Mouse (Mus musculus) forebrain, postnatal 0 days (tissue): ENCODE data around the gene Mgst3. TPM values are rescaled to one million over a fixed set of nuclear protein-coding genes. Genes with fewer than 3 reads are reported as not detected.
A peak's percentile ranks its signal among the peaks of the same experiment; 100 is the strongest.

Source experiments
- ATAC-seq: fragments of 200-750 bp; cut with Nextera tagmentation; 2 replicates; pipeline ENCODE4 v1.8.0; 2017; ENCODE audit warnings: mild to moderate bottlenecking, moderate library complexity
- DNase-seq: peaks from one replicate; pipeline ENCODE4 v3.0.0-alpha.2; 2015
- H3K27ac ChIP-seq: fragments of 300-500 bp; sonication (generic); 2 replicates; pipeline ENCODE4 v1.5.1; 2014; ENCODE audit warnings: low read depth, mild to moderate bottlenecking, antibody characterized with exemption, low read length, moderate library complexity, mixed read lengths
- H3K27me3 ChIP-seq: fragments of 300-500 bp; sonication (generic); 2 replicates; pipeline ENCODE4 v1.6.1; 2014; ENCODE audit warnings: mild to moderate bottlenecking, low read length, mixed read lengths; ENCODE audit not compliant: insufficient read depth
- H3K36me3 ChIP-seq: fragments of 300-500 bp; sonication (generic); 2 replicates; pipeline ENCODE4 v1.6.1; 2014; ENCODE audit warnings: mild to moderate bottlenecking, moderate library complexity; ENCODE audit not compliant: insufficient read depth
- H3K4me1 ChIP-seq: fragments of 300-500 bp; sonication (generic); 2 replicates; pipeline ENCODE4 v1.6.1; 2014; ENCODE audit warnings: antibody characterized with exemption; ENCODE audit not compliant: insufficient read depth
- H3K4me2 ChIP-seq: fragments of 300-500 bp; sonication (generic); 2 replicates; pipeline ENCODE4 v1.6.1; 2014; ENCODE audit warnings: low read depth, mild to moderate bottlenecking, moderate library complexity
- H3K4me3 ChIP-seq: fragments of 300-500 bp; sonication (generic); 2 replicates; pipeline ENCODE4 v1.5.1; 2014; ENCODE audit warnings: low read depth, low read length, mixed read lengths
- H3K9ac ChIP-seq: fragments of 300-500 bp; sonication (generic); 2 replicates; pipeline ENCODE4 v1.6.1; 2014; ENCODE audit warnings: mild to moderate bottlenecking
- H3K9me3 ChIP-seq: fragments of 300-500 bp; sonication (generic); 2 replicates; pipeline ENCODE4 v1.6.1; 2016; ENCODE audit warnings: low read length
- CTCF ChIP-seq: sonication (generic); IDR thresholded peaks from 2 replicates; pipeline ENCODE4 v1.5.1; 2016; ENCODE audit warnings: antibody characterized with exemption, control low read depth, low read depth
- WGBS: fragments of 180-500 bp; shearing (Covaris S2); extraction: QIAGEN DNeasy Blood & Tissue Kit; methylation state at CpG from one replicate; pipeline ENCODE4 v1.1.7; 2014; 5-methylcytosine and 5-hydroxymethylcytosine counted together
- microRNA-seq, 2 experiments: library from miRNA; unstranded; fragments of <30 nt; microRNA quantifications; one replicate each; pipeline ENCODE4; 2016
- polyA plus RNA-seq: library from polyadenylated mRNA; unstranded; fragments of >200 nt; fragmentation: Nextera tagmentation; extraction: Ambion mirVana; gene quantifications from 2 replicates; pipeline ENCODE4 v1.2.1, GENCODE M21; 2015
- total RNA-seq: library from RNA; depleted of rRNA; stranded (reverse); fragments of >200 nt; gene quantifications from 2 replicates; pipeline ENCODE4 v1.2.3, GENCODE M21; 2014; rRNA removed

Mgst3 gene
- total and polyA plus RNA-seq, 2 experiments from 2014 or later = 192 to 243 TPM

GRCm38 (mm10) chr1:167339177-167339781 is 54.4 kb downstream of the Mgst3 start:
- Histone ChIP-seq H3K9ac (no peak overlapping the region), H3K9me3 (no peaks in the 10 kb centered on the region), H3K4me1 (0 out of 2 replicates have a peak, but pooled peaks cover 4% of the 10 kb centered on the region), H3K27ac (no peak overlapping the region), H3K4me3 (no peak overlapping the region), H3K4me2 (no peak overlapping the region), H3K27me3 (no peaks in the 10 kb centered on the region), H3K36me3 (peaks cover 4% of the 10 kb centered on the region; the same call in 1 of the 2 replicates)
- WGBS = 41% methylated on average over 8 of the region's 9 CpGs
- TF ChIP-seq CTCF = no peak
- DNase-seq (peak; percentile 39), ATAC-seq (peak; percentile 57)

GRCm38 (mm10) chr1:167337463-167338095 is 56.1 kb downstream of the Mgst3 start:
- Histone ChIP-seq H3K36me3 (peaks cover 10% of the 10 kb centered on the region; the same call in 1 of the 2 replicates), H3K9me3 (no peaks in the 10 kb centered on the region), H3K4me2 (no peak overlapping the region), H3K4me3 (no peak overlapping the region), H3K27ac (no peak overlapping the region), H3K27me3 (no peaks in the 10 kb centered on the region), H3K4me1 (0 out of 2 replicates have a peak, but pooled peaks cover 4% of the 10 kb centered on the region), H3K9ac (no peak overlapping the region)
- ATAC-seq (peak; percentile 91), DNase-seq (peak; percentile 95)
- TF ChIP-seq CTCF = peak; percentile 86
- WGBS = 20% methylated on average over 12 of the region's 12 CpGs

- no peaks in the 10 kb centered on the region for H3K9me3 ChIP-seq
- peaks cover 13% of the 10 kb centered on the region; the same call in 1 of the 2 replicates for H3K36me3 ChIP-seq
- H3K27ac ChIP-seq = no peak overlapping the region
- H3K4me1 ChIP-seq = 0 out of 2 replicates have a peak, but pooled peaks cover 4% of the 10 kb centered on the region
- 98% methylated on average over 3 of the region's 3 CpGs for WGBS
- DNase-seq (no peak), ATAC-seq (no peak)
- no peak overlapping the region for H3K9ac ChIP-seq
- no peak overlapping the region for H3K4me3 ChIP-seq
- TF ChIP-seq CTCF = no peak
- H3K27me3 ChIP-seq = no peaks in the 10 kb centered on the region
- H3K4me2 ChIP-seq = no peak overlapping the region
Measured at GRCm38 (mm10) chr1:167336398-167336797, 57.2 kb downstream of the Mgst3 start.

GRCm38 (mm10) chr1:167331106-167331505 is 62.5 kb downstream of the Mgst3 start:
- no peak for TF ChIP-seq CTCF
- Histone ChIP-seq H3K4me2 (no peak overlapping the region), H3K9me3 (no peaks in the 10 kb centered on the region), H3K4me1 (no peaks in the 10 kb centered on the region), H3K27me3 (no peaks in the 10 kb centered on the region), H3K27ac (no peak overlapping the region), H3K36me3 (peaks cover 42% of the 10 kb centered on the region), H3K9ac (no peak overlapping the region), H3K4me3 (no peak overlapping the region)
- ATAC-seq = no peak
- WGBS = 93% methylated on average over 8 of the region's 8 CpGs
- DNase-seq = no peak

GRCm38 (mm10) chr1:167328776-167329175 is 64.9 kb downstream of the Mgst3 start:
- peaks cover 49% of the 10 kb centered on the region for H3K36me3 ChIP-seq
- DNase-seq = no peak
- no peaks in the 10 kb centered on the region for H3K4me1 ChIP-seq

More at GRCm38 (mm10) chr1:167328776-167329175, 64.9 kb downstream of the Mgst3 start:
- TF ChIP-seq CTCF = no peak
- Histone ChIP-seq H3K27ac (no peak overlapping the region), H3K9me3 (no peaks in the 10 kb centered on the region), H3K4me2 (no peak overlapping the region), H3K4me3 (no peak overlapping the region), H3K27me3 (no peaks in the 10 kb centered on the region), H3K9ac (no peak overlapping the region)
- WGBS = 86% methylated on average over 6 of the region's 6 CpGs
- no peak for ATAC-seq

Small RNA genes within 50 kb of the gene (microRNA-seq; reads per million reads assigned to microRNA genes)
- gene Gm25911 = 0 reads per million in 2 experiments

Other genes with a start within 250 kb of the Mgst3 start
- gene Uck2, start 108.5 kb downstream of the Mgst3 start, total RNA-seq = 80.7 and 82.2 TPM in 2 replicates
- gene Uck2, start 108.5 kb downstream of the Mgst3 start, polyA plus RNA-seq = 48.2 and 59.3 TPM in 2 replicates
- 55.2 and 60.4 TPM in 2 replicates for gene Tmco1, start 85.5 kb downstream of the Mgst3 start, total RNA-seq
- gene Tmco1, start 85.5 kb downstream of the Mgst3 start, polyA plus RNA-seq = 70.0 and 76.7 TPM in 2 replicates
- gene Aldh9a1, start 43.9 kb downstream of the Mgst3 start, total RNA-seq = 13.2 and 18.7 TPM in 2 replicates
- gene Aldh9a1, start 43.9 kb downstream of the Mgst3 start, polyA plus RNA-seq = 26.3 and 36.7 TPM in 2 replicates
- gene Lrrc52, start 72.9 kb upstream of the Mgst3 start, total RNA-seq = not detected in 2 replicates
- not detected in 2 replicates for gene Lrrc52, start 72.9 kb upstream of the Mgst3 start, polyA plus RNA-seq
- gene Rxrg, start 204.5 kb upstream of the Mgst3 start, total RNA-seq = 25.9 and 46.0 TPM in 2 replicates
- 30.1 and 43.3 TPM in 2 replicates for gene Rxrg, start 204.5 kb upstream of the Mgst3 start, polyA plus RNA-seq